25 mouse cellular contexts compared by ENCODE assay signal in the genomic region with DNA sequence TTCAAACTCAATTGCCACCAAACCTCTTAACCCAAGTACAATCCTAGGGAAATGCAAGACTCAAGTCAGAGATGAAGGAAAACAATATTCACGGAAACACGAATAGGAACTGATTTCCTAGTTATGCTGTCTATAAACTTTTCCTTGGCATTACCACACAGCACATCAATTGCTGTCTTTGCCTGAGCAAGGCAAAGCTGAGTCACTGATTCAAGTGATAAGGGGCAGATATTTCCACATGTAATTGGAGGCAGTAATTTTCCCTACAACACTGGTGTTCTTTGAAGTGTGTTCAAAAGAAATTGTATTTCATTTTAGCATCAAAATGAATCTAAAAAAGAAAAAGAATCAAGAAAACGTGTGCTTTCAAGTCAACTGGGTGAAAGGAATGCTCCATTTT.
"Had no signal": no experiment of that assay in that cellular context is flagged by ENCODE, and none has a peak within 500 bp of the region (broad histone marks: within the 10 kb centered on the region; RNA-seq: fewer than 3 reads in every experiment).

No protein-coding gene starts in this region.

- H3K4me1 ChIP-seq: heart, embryonic 13.5 days; heart, embryonic 15.5 days; hindbrain, embryonic 13.5 days; hindbrain, embryonic 15.5 days; limb, embryonic 13.5 days; limb, embryonic 15.5 days; liver, embryonic 12.5 days had no signal

- H3K36me3 ChIP-seq: heart, embryonic 13.5 days; heart, embryonic 15.5 days; hindbrain, embryonic 13.5 days; hindbrain, embryonic 15.5 days; limb, embryonic 13.5 days; limb, embryonic 15.5 days; liver, embryonic 12.5 days had no signal

- H3K4me2 ChIP-seq: heart, embryonic 11.5 days; heart, embryonic 13.5 days; heart, embryonic 15.5 days; hindbrain, embryonic 13.5 days; hindbrain, embryonic 15.5 days; limb, embryonic 13.5 days; limb, embryonic 15.5 days; liver, embryonic 12.5 days had no signal

- DNase-seq: gastrocnemius, adult 2 months; gastrocnemius, postnatal 14 days; gastrocnemius, postnatal 36 days; heart, adult 11 months; heart, adult 2 months; heart, postnatal 14 days; heart, postnatal 36 days; kidney, adult 18-20 months; kidney, adult 8-10 months; kidney, postnatal 10 days; kidney, postnatal 25 days; kidney, postnatal 4 days; left cerebral cortex, postnatal 4 days had no signal

- ATAC-seq: hindbrain, postnatal 0 days; liver, embryonic 12.5 days had no signal

- H3K27me3 ChIP-seq: heart, embryonic 13.5 days; heart, embryonic 15.5 days; hindbrain, embryonic 13.5 days; hindbrain, embryonic 15.5 days; limb, embryonic 13.5 days; limb, embryonic 15.5 days; liver, embryonic 12.5 days had no signal

- H3K9ac ChIP-seq: heart, embryonic 13.5 days; heart, embryonic 15.5 days; hindbrain, embryonic 13.5 days; hindbrain, embryonic 15.5 days; limb, embryonic 13.5 days; limb, embryonic 15.5 days; liver, embryonic 12.5 days; liver, embryonic 14.5 days had no signal

- H3K9me3 ChIP-seq: heart, embryonic 13.5 days; heart, embryonic 15.5 days; hindbrain, embryonic 13.5 days; hindbrain, embryonic 15.5 days; limb, embryonic 13.5 days; limb, embryonic 15.5 days; liver, embryonic 12.5 days had no signal

- H3K4me3 ChIP-seq: gastrocnemius, adult 2 months; heart, adult 2 months; heart, embryonic 13.5 days; heart, embryonic 15.5 days; hindbrain, embryonic 13.5 days; hindbrain, embryonic 15.5 days; layer of hippocampus, adult 2 months; left cerebral cortex, adult 2 months; limb, embryonic 13.5 days; limb, embryonic 15.5 days; liver, embryonic 12.5 days had no signal

- H3K27ac ChIP-seq: gastrocnemius, adult 2 months; heart, adult 2 months; heart, embryonic 13.5 days; heart, embryonic 15.5 days; hindbrain, embryonic 13.5 days; hindbrain, embryonic 15.5 days; hindbrain, postnatal 0 days; layer of hippocampus, adult 2 months; left cerebral cortex, adult 2 months; limb, embryonic 13.5 days; limb, embryonic 15.5 days; liver, embryonic 12.5 days; liver, embryonic 14.5 days had no signal
